Mouse (Mus musculus): ENCODE data around the gene Rapgef4. TPM values are rescaled to one million over a fixed set of nuclear protein-coding genes. Genes with fewer than 3 reads are reported as not detected.

Rapgef4 gene
- polyA plus RNA-seq, 1 experiment from 2014 or later, result 4.4 TPM

DNA sequence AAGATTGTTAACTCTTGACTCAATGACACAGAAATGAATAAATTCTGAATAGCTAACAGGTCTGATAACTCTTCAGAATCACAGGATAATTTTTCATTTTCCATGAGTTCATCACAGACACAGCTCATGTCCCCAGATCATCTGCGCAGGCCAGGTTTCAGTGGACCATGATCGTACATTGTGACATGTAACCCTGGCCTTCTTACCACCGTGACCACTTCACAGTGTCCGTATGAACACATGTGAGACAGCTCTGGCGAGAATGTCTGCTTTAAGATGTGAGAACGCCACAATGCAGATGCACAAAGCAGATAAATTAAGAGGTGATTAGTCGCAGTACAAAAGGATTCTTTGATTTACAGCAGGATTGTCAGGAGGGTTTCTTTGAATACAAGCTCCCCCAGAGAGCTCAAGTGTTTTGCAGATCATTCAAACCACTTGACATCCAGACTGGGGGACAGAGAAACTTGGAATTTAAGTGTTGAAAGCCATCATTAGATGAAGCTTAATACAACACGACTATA is 58.5 kb downstream of the Rapgef4 start:
- Histone ChIP-seq H3K9ac (replicated peaks; ENCODE audit: low read depth, low read length) (no peak overlapping the region), H3K4me1 (ENCODE audit: control insufficient read depth, insufficient read depth, low read length) (0 out of 2 replicates have a peak, but pooled peaks cover 5% of the 10 kb centered on the region), H3K4me3 (ENCODE audit: low read depth, low read length) (no peak overlapping the region), H3K36me3 (ENCODE audit: control insufficient read depth, insufficient read depth, low read length) (no peaks in the 10 kb centered on the region), H3K4me2 (replicated peaks; ENCODE audit: low read depth, low read length) (no peak overlapping the region), H3K27ac (ENCODE audit: low read length) (no peak overlapping the region), H3K27me3 (ENCODE audit: control insufficient read depth, insufficient read depth, low read length) (no peaks in the 10 kb centered on the region), H3K9me3 (ENCODE audit: control insufficient read depth, low read depth, low read length) (no peaks in the 10 kb centered on the region)
- no peak for ATAC-seq (ENCODE audit: insufficient number of reproducible peaks, insufficient read depth, low FRiP score, low read depth)
- WGBS, result 75% methylated on average over 8 of the region's 8 CpGs

DNA sequence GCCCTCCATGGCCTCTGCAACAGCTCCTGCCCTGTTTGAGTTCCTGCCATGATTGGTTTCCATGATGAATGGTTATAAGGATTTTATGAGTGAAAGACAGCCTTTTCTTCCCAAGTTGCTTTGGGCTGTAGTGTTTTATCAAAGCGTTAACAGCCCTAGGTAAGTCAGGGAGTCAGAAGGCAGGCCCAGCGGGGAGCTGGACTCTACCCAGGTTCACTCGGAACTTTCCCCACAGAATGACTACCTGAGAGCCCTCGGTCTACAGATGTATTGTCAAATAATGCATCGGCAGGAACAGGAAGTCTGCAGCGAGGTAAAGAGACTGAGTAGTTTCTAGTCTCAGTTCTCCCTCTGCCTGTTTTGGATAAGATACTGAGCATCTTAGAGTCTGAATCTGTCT is 60.0 kb downstream of the Rapgef4 start:
- Histone ChIP-seq H3K27ac (ENCODE audit: low read length) (no peak overlapping the region), H3K4me1 (ENCODE audit: control insufficient read depth, insufficient read depth, low read length) (0 out of 2 replicates have a peak, but pooled peaks cover 7% of the 10 kb centered on the region), H3K4me2 (replicated peaks; ENCODE audit: low read depth, low read length) (no peak overlapping the region), H3K27me3 (ENCODE audit: control insufficient read depth, insufficient read depth, low read length) (no peaks in the 10 kb centered on the region), H3K9me3 (ENCODE audit: control insufficient read depth, low read depth, low read length) (no peaks in the 10 kb centered on the region), H3K9ac (replicated peaks; ENCODE audit: low read depth, low read length) (no peak overlapping the region), H3K36me3 (ENCODE audit: control insufficient read depth, insufficient read depth, low read length) (no peaks in the 10 kb centered on the region), H3K4me3 (ENCODE audit: low read depth, low read length) (no peak overlapping the region)
- no peak for ATAC-seq (ENCODE audit: insufficient number of reproducible peaks, insufficient read depth, low FRiP score, low read depth)
- WGBS, result 89% methylated on average over 6 of the region's 6 CpGs

DNA sequence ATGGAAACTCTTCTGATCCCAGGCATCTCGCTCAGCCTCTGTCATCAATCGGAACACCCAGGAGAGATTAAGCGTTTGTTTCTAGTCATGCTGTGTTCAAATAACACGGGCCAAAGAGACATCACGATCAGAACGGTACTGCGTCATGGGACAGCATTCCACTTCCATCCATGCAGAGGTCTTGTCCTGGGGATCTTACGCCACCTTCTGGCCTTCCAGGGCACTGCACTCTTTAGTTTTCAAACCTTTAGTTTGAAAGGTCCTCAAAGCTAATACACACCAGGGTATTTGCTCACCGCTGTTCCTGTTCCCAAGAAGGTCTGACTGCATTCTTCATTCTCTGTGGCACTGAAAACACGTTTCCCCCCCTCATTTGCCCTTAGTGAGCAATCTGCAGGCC is 61.1 kb downstream of the Rapgef4 start:
- Histone ChIP-seq H3K36me3 (ENCODE audit: control insufficient read depth, insufficient read depth, low read length) (no peaks in the 10 kb centered on the region), H3K4me3 (ENCODE audit: low read depth, low read length) (no peak overlapping the region), H3K9ac (replicated peaks; ENCODE audit: low read depth, low read length) (no peak overlapping the region), H3K4me1 (ENCODE audit: control insufficient read depth, insufficient read depth, low read length) (0 out of 2 replicates have a peak, but pooled peaks cover 7% of the 10 kb centered on the region), H3K27ac (ENCODE audit: low read length) (no peak overlapping the region), H3K4me2 (replicated peaks; ENCODE audit: low read depth, low read length) (no peak overlapping the region), H3K27me3 (ENCODE audit: control insufficient read depth, insufficient read depth, low read length) (no peaks in the 10 kb centered on the region), H3K9me3 (ENCODE audit: control insufficient read depth, low read depth, low read length) (no peaks in the 10 kb centered on the region)
- no peak for ATAC-seq (ENCODE audit: insufficient number of reproducible peaks, insufficient read depth, low FRiP score, low read depth)
- WGBS, result 90% methylated on average over 10 of the region's 10 CpGs

DNA sequence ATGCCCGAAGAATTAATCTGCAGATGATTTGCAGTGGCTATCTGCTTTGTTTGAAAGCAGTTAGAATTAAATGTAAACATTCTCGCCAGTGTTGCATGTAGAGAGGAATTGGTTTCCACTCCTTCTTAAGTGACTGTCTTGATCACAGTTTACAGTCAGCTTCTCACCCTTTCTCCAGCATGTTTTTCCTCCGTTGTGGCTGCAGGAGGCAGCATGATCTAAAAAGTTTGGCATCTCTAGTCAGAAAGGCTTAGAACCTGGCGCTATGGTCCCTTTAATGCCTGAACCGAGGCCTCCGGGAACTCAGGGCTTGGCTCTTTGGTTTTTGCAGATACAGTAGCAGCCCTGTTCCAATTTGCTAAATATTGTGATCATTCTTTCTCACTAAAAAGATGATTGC is 63.2 kb downstream of the Rapgef4 start:
- Histone ChIP-seq H3K4me2 (replicated peaks; ENCODE audit: low read depth, low read length) (no peak overlapping the region), H3K4me3 (ENCODE audit: low read depth, low read length) (no peak overlapping the region), H3K9ac (replicated peaks; ENCODE audit: low read depth, low read length) (no peak overlapping the region), H3K36me3 (ENCODE audit: control insufficient read depth, insufficient read depth, low read length) (no peaks in the 10 kb centered on the region), H3K27ac (ENCODE audit: low read length) (no peak overlapping the region), H3K4me1 (ENCODE audit: control insufficient read depth, insufficient read depth, low read length) (0 out of 2 replicates have a peak, but pooled peaks cover 3% of the 10 kb centered on the region), H3K9me3 (ENCODE audit: control insufficient read depth, low read depth, low read length) (no peaks in the 10 kb centered on the region), H3K27me3 (ENCODE audit: control insufficient read depth, insufficient read depth, low read length) (no peaks in the 10 kb centered on the region)
- no peak for ATAC-seq (ENCODE audit: insufficient number of reproducible peaks, insufficient read depth, low FRiP score, low read depth)
- WGBS, result 23% methylated on average over 6 of the region's 6 CpGs

DNA sequence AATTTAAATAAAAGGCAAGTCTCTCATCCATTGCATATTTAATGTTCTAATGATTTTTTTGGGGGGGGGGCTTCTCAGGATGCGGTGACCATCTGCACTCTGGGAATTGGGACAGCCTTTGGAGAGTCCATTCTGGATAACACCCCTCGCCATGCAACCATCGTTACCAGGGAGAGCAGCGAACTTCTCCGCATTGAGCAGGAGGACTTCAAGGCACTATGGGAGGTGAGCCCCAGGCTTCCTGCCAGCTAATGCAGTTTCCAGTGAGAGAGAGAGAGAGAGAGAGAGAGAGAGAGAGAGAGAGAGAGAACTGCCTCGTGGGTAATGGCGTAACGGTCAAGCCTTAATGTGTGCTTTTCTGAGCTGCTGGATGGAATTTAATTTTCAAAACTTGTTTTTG is 64.0 kb downstream of the Rapgef4 start:
- Histone ChIP-seq H3K9me3 (ENCODE audit: control insufficient read depth, low read depth, low read length) (no peaks in the 10 kb centered on the region), H3K36me3 (ENCODE audit: control insufficient read depth, insufficient read depth, low read length) (no peaks in the 10 kb centered on the region), H3K27me3 (ENCODE audit: control insufficient read depth, insufficient read depth, low read length) (no peaks in the 10 kb centered on the region), H3K4me3 (ENCODE audit: low read depth, low read length) (no peak overlapping the region), H3K4me1 (ENCODE audit: control insufficient read depth, insufficient read depth, low read length) (0 out of 2 replicates have a peak, but pooled peaks cover 3% of the 10 kb centered on the region), H3K4me2 (replicated peaks; ENCODE audit: low read depth, low read length) (no peak overlapping the region), H3K27ac (ENCODE audit: low read length) (no peak overlapping the region), H3K9ac (replicated peaks; ENCODE audit: low read depth, low read length) (no peak overlapping the region)
- 86% methylated on average over 8 of the region's 8 CpGs for WGBS
- no peak for ATAC-seq (ENCODE audit: insufficient number of reproducible peaks, insufficient read depth, low FRiP score, low read depth)

DNA sequence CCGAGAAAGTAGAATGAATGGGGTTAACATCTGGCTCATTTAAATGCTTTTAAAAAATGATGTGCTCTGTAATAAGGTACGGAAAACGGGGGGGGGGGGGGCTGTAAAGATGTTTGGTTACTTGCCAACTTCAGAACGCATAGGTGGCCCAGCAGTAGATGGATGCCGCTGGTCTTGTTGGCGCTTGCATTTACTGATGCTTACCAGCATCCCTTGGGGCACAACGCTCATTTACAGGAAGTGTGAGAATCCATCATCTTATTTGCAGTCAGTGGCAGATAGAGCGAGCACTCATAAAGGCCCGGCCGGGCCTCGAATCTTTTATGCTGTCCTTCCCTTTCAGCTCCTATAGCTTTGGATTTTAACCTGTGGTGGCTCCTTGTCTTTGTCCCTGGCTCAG is 64.6 kb downstream of the Rapgef4 start:
- Histone ChIP-seq H3K4me2 (replicated peaks; ENCODE audit: low read depth, low read length) (no peak overlapping the region), H3K4me1 (ENCODE audit: control insufficient read depth, insufficient read depth, low read length) (0 out of 2 replicates have a peak, but pooled peaks cover 3% of the 10 kb centered on the region), H3K27ac (ENCODE audit: low read length) (no peak overlapping the region), H3K36me3 (ENCODE audit: control insufficient read depth, insufficient read depth, low read length) (no peaks in the 10 kb centered on the region), H3K27me3 (ENCODE audit: control insufficient read depth, insufficient read depth, low read length) (no peaks in the 10 kb centered on the region), H3K4me3 (ENCODE audit: low read depth, low read length) (no peak overlapping the region), H3K9me3 (ENCODE audit: control insufficient read depth, low read depth, low read length) (no peaks in the 10 kb centered on the region), H3K9ac (replicated peaks; ENCODE audit: low read depth, low read length) (no peak overlapping the region)
- 60% methylated on average over 11 of the region's 11 CpGs for WGBS
- no peak for ATAC-seq (ENCODE audit: insufficient number of reproducible peaks, insufficient read depth, low FRiP score, low read depth)

DNA sequence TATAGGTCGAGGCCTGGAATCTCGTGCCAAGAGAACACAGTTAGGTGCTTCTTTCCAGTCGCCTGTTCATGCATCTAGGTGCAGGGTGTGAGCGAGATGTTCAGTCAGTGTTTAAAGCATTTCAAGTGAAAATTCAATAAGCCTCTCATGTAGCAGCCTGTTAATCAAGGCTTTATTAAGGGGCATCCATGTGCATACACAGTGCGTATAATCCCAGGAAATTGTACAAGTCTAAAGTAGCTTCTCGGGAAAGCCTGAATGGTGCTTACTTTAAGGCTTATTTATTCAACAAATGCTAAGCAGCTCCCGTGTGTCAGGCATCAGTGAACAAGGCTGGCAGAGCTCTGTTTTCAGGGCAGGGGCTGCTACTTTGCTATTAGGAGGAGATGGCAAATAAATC is 69.4 kb downstream of the Rapgef4 start:
- Histone ChIP-seq H3K36me3 (ENCODE audit: control insufficient read depth, insufficient read depth, low read length) (no peaks in the 10 kb centered on the region), H3K4me2 (replicated peaks; ENCODE audit: low read depth, low read length) (no peak overlapping the region), H3K9ac (replicated peaks; ENCODE audit: low read depth, low read length) (no peak overlapping the region), H3K4me3 (ENCODE audit: low read depth, low read length) (no peak overlapping the region), H3K27me3 (ENCODE audit: control insufficient read depth, insufficient read depth, low read length) (no peaks in the 10 kb centered on the region), H3K9me3 (ENCODE audit: control insufficient read depth, low read depth, low read length) (no peaks in the 10 kb centered on the region), H3K4me1 (ENCODE audit: control insufficient read depth, insufficient read depth, low read length) (0 out of 2 replicates have a peak, but pooled peaks cover 3% of the 10 kb centered on the region), H3K27ac (ENCODE audit: low read length) (no peak overlapping the region)
- 57% methylated on average over 7 of the region's 7 CpGs for WGBS
- ATAC-seq (ENCODE audit: insufficient number of reproducible peaks, insufficient read depth, low FRiP score, low read depth), result no peak

DNA sequence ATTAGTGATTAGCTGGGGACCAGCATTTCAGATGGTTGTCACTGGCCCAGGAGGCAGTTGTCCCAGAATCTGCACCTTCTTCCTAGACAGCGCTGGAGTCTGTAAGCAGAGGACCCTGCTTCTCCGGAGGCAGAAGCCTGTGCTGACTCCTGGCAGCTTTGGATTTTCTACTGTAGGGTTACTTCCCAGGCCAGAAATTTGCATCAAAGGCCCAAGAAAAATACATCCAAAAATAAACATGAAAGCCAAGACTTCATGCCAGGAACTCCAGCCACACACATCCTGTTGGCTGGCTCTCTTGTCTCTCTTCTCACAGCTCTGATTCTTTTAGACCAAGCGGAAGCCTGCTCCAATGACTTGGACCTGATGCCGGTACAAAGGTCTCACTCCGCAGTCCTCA is 73.2 kb downstream of the Rapgef4 start:
- Histone ChIP-seq H3K36me3 (ENCODE audit: control insufficient read depth, insufficient read depth, low read length) (no peaks in the 10 kb centered on the region), H3K27ac (ENCODE audit: low read length) (no peak overlapping the region), H3K4me3 (ENCODE audit: low read depth, low read length) (no peak overlapping the region), H3K4me1 (ENCODE audit: control insufficient read depth, insufficient read depth, low read length) (no peaks in the 10 kb centered on the region), H3K4me2 (replicated peaks; ENCODE audit: low read depth, low read length) (no peak overlapping the region), H3K27me3 (ENCODE audit: control insufficient read depth, insufficient read depth, low read length) (no peaks in the 10 kb centered on the region), H3K9me3 (ENCODE audit: control insufficient read depth, low read depth, low read length) (no peaks in the 10 kb centered on the region), H3K9ac (replicated peaks; ENCODE audit: low read depth, low read length) (no peak overlapping the region)
- no peak for ATAC-seq (ENCODE audit: insufficient number of reproducible peaks, insufficient read depth, low FRiP score, low read depth)
- 72% methylated on average over 5 of the region's 5 CpGs for WGBS

DNA sequence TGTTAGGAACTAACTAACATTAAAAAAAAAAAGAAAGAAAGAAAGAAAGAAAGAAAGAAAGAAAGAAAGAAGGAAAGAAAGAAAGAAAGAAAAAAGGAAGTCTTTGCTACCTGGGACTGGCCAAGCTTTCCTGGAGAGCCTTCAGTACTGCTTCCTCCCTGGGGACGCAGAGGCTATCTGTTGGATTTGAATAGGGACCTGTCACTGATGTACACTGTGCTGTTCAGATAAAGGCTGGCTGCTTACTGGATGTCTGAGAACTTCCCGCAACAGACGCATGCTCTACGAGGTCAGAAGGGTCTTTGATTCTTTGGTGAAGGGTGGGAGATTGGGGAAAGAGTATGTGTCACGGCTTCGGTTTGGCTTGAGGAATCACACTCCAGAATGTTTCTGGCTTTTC is 73.7 kb downstream of the Rapgef4 start:
- Histone ChIP-seq H3K9ac (replicated peaks; ENCODE audit: low read depth, low read length) (no peak overlapping the region), H3K36me3 (ENCODE audit: control insufficient read depth, insufficient read depth, low read length) (no peaks in the 10 kb centered on the region), H3K4me1 (ENCODE audit: control insufficient read depth, insufficient read depth, low read length) (no peaks in the 10 kb centered on the region), H3K9me3 (ENCODE audit: control insufficient read depth, low read depth, low read length) (no peaks in the 10 kb centered on the region), H3K27ac (ENCODE audit: low read length) (no peak overlapping the region), H3K4me2 (replicated peaks; ENCODE audit: low read depth, low read length) (no peak overlapping the region), H3K4me3 (ENCODE audit: low read depth, low read length) (no peak overlapping the region), H3K27me3 (ENCODE audit: control insufficient read depth, insufficient read depth, low read length) (no peaks in the 10 kb centered on the region)
- no peak for ATAC-seq (ENCODE audit: insufficient number of reproducible peaks, insufficient read depth, low FRiP score, low read depth)
- 67% methylated on average over 6 of the region's 6 CpGs for WGBS
